Comparison of ENCODE assay signal across 8 mouse cellular contexts in genomic region chr11:48871201-48871772, GRCm38 (mm10). TPM values are rescaled to one million over a fixed set of nuclear protein-coding genes. Genes with fewer than 3 reads are reported as not detected.
DNase-seq lines count a peak whose midpoint lies in the region; ATAC-seq and TF ChIP-seq lines count a peak whose summit lies in the region.

Irgm1 (minus strand) TSS chr11:48871683.

- H3ac ChIP-seq in myocyte (ENCODE audit: control insufficient read depth, insufficient read length): peak within 1 kb of the TSS; percentile 1

- H3K4me3 ChIP-seq in intestine, embryonic 14.5 days (ENCODE audit: low read depth, low read length): peak within 1 kb of the TSS; percentile 49
- peak within 1 kb of the TSS; percentile 65 for H3K4me3 ChIP-seq in liver, embryonic 12.5 days
- peak within 1 kb of the TSS; percentile 72 for H3K4me3 ChIP-seq in myocyte

- H3K9me3 ChIP-seq in intestine, embryonic 14.5 days (ENCODE audit: control insufficient read depth, low read length): no peaks in the 10 kb centered on the region
- no peaks in the 10 kb centered on the region for H3K9me3 ChIP-seq in liver, embryonic 12.5 days (replicated peaks)

- POLR2A ChIA-PET in Patski (lab: Charles Lee): interaction anchor here (0.8 to 1.7 kb wide), 2 partner anchors 213 to 225 kb away, joined by 3 read pairs; no protein-coding TSS in a partner anchor

- WGBS in intestine, embryonic 14.5 days: under 1% methylated on average over 19 of the region's 19 CpGs
- under 1% methylated on average over 19 of the region's 19 CpGs for WGBS in liver, embryonic 12.5 days (ENCODE audit: insufficient replicate concordance)

- peak within 1 kb of the TSS; percentile 66 for H3K9ac ChIP-seq in intestine, embryonic 14.5 days (ENCODE audit: low read length)
- peak within 1 kb of the TSS; percentile 70 for H3K9ac ChIP-seq in liver, embryonic 12.5 days

- peak; percentile 66 for ATAC-seq in Patski
- ATAC-seq in intestine, embryonic 14.5 days (replicated peaks; ENCODE audit: low FRiP score, low TSS enrichment, low read depth): peak; percentile 20; the same call in 1 of the 2 replicates
- peak; percentile 63 for ATAC-seq in liver, embryonic 12.5 days

- H3K27me3 ChIP-seq in Patski (no peaks in the 10 kb centered on the region), myocyte (ENCODE audit: control insufficient read depth, insufficient read depth, insufficient read length) (no peaks in the 10 kb centered on the region)
- no peaks in the 10 kb centered on the region for H3K27me3 ChIP-seq in intestine, embryonic 14.5 days (replicated peaks; ENCODE audit: control insufficient read depth, insufficient read depth, low read length)
- H3K27me3 ChIP-seq in liver, embryonic 12.5 days (replicated peaks): no peaks in the 10 kb centered on the region

- peaks cover 21% of the 10 kb centered on the region for H3K79me2 ChIP-seq in myocyte (ENCODE audit: control insufficient read depth, insufficient read depth)

- in situ Hi-C loops in Patski (cut with MboI; ENCODE audit: low pct_unique_long_range_greater_than_20kb): loop anchor here (5.0 kb wide), 2 partner anchors 226 to 376 kb away; no protein-coding TSS in a partner anchor

- H3K4me2 ChIP-seq in intestine, embryonic 14.5 days (ENCODE audit: low read length): peak within 1 kb of the TSS; percentile 73
- peak within 1 kb of the TSS; percentile 72 for H3K4me2 ChIP-seq in liver, embryonic 12.5 days
- H3K4me2 ChIP-seq in myocyte (ENCODE audit: low read depth): peak within 1 kb of the TSS; percentile 98

- DNase-seq in 3134 (ENCODE audit: extremely low read depth, insufficient read length, low spot score) (peak; percentile 86), Patski (ENCODE audit: low read depth, low spot score) (no peak)
- peak; percentile 44 for DNase-seq in embryo, embryonic 10 days (ENCODE audit: low spot score)
- DNase-seq in gastrocnemius, postnatal 4 days (ENCODE audit: low spot score in 2 of 2): peak; percentile 34 to 65
- DNase-seq in intestine, embryonic 14.5 days (ENCODE audit: low spot score): peak; percentile 87
- peak; percentile 57 to 73 for DNase-seq in thymus, adult 18-20 months

- peaks cover 4% of the 10 kb centered on the region; the same call in 1 of the 2 replicates for H3K36me3 ChIP-seq in intestine, embryonic 14.5 days (ENCODE audit: control insufficient read depth, insufficient read depth, low read length)
- H3K36me3 ChIP-seq in liver, embryonic 12.5 days: peaks cover 15% of the 10 kb centered on the region
- peaks cover 4% of the 10 kb centered on the region for H3K36me3 ChIP-seq in myocyte (ENCODE audit: control insufficient read depth, insufficient read depth)

- TF ChIP-seq POLR2A in myocyte (IDR thresholded peaks at IDR 0.05; ENCODE audit: insufficient read length, low read depth): no peak

- H3K27ac ChIP-seq in intestine, embryonic 14.5 days (ENCODE audit: low read depth): peak within 1 kb of the TSS; percentile 82
- peak within 1 kb of the TSS; percentile 89 for H3K27ac ChIP-seq in liver, embryonic 12.5 days

- CTCF ChIA-PET in Patski (lab: Charles Lee): interaction anchor here (1.2 to 4.3 kb wide), 4 partner anchors 12 to 237 kb away, joined by 3 to 22 read pairs (median 16); no protein-coding TSS in a partner anchor

- peaks cover 31% of the 10 kb centered on the region for H3K4me1 ChIP-seq in intestine, embryonic 14.5 days (replicated peaks; ENCODE audit: control insufficient read depth, insufficient read depth, low read length)
- peaks cover 66% of the 10 kb centered on the region for H3K4me1 ChIP-seq in liver, embryonic 12.5 days

- TF ChIP-seq CTCF in Patski (IDR thresholded peaks at IDR 0.05): no peak

TF ChIP-seq in myocyte, 11 proteins besides CTCF, POLR2A, EP300 and RAD21:
- TF ChIP-seq POLR2AphosphoS2 (IDR thresholded peaks at IDR 0.05; ENCODE audit: insufficient read length, low read depth) (peak; percentile 18), SRF (IDR thresholded peaks at IDR 0.05; ENCODE audit: control insufficient read depth, insufficient read length, low read depth) (no peak)

RNA-seq across cellular contexts. Expression of gene Irgm1, which starts in this region (rescaled TPM):
- polyA plus RNA-seq in Patski (2021) (39.2 TPM), myocyte (2012; fragmentation: generic; extraction: Trizol) (6.9 TPM)
- 1 to 10 TPM; 7.9 to 8.0 TPM for total RNA-seq in gastrocnemius, postnatal 4 days (2021)
- 14.7 and 16.2 TPM in 2 replicates for polyA plus RNA-seq in intestine, embryonic 14.5 days (2014; fragmentation: Nextera tagmentation; extraction: Ambion mirVana)
- polyA plus RNA-seq in liver, embryonic 12.5 days (2016; fragmentation: Nextera tagmentation; extraction: Ambion mirVana): 16.3 and 16.5 TPM in 2 replicates
